Mouse (Mus musculus): Measurements from ENCODE around the gene Grhpr.

DNA sequence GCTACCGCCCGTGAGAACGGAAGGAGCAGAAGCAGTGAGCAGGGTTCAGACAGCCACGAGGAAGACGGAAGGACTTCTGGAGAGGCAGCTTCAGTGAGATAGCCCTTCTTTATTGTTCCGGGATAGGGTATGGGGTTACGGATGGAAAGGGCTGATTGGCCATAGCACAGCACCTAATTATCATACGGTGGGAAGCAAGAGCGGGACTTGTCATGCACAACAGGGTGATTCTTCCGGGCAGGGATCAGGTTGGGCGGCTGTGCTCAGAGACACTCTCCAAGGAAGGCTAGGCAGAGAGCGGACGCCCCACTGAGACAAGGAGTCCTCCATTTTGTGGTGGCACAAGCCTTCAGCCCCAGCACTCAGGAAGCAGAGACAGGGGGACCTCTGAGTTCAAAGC lies 22.0 kb upstream of the Grhpr start:
- TF ChIP-seq TCF3 (IDR thresholded peaks at IDR 0.05; ENCODE audit: insufficient read length, low read depth) (no peak), POLR2A (IDR thresholded peaks at IDR 0.05; ENCODE audit: insufficient read length, low read depth) (no peak), POLR2AphosphoS2 (IDR thresholded peaks at IDR 0.05; ENCODE audit: insufficient read length, low read depth) (no peak), SRF (IDR thresholded peaks at IDR 0.05; ENCODE audit: control insufficient read depth, insufficient read length, low read depth) (no peak), TCF12 (IDR thresholded peaks at IDR 0.05; ENCODE audit: insufficient read depth, poor library complexity, severe bottlenecking) (no peak)
